Mouse (Mus musculus): ENCODE results near the gene Atg4b. TPM values are rescaled to one million over a fixed set of nuclear protein-coding genes. Genes with fewer than 3 reads are reported as not detected.
"Not testable (repeated sequence)": the region's sequence is repeated elsewhere in the genome, so short reads cannot be mapped to it uniquely, and the experiment has no call there.

The Atg4b gene
- polyA plus RNA-seq, 1 experiment from 2014 or later = 104 TPM

DNA sequence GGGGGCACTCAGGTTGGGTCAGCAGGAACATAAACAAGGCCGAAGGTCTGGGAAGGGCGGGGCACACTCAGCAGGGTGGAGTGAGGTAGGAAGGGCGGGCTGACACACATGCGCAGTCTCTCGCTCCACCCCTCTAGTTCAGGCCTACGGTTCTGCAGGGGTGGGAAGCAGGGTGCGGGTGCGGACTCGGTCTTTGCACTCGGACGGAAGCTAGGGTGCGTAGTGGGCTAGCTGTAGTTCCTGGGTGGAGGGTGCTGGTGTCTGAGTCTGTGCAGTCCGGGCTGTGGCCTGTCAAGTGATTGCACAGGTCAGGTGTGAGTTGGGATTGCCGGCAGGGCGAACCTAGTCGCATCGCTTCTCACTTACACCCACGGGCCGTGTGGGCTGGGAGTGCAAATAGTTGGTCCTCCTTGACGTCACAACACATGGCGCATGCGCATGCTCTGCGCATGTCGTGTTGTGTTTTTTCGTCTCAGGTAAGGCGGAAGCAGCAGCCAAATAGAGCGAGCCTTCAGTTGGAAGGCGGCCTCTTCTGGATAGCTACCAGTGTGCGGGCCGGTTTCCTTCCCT is 73.9 kb downstream of the Atg4b start:
- peaks cover 13% of the 10 kb centered on the region for H3K4me1 ChIP-seq
- peak overlapping the region; percentile 57 for H3K9ac ChIP-seq (replicated peaks)
- H3K4me3 ChIP-seq = peak overlapping the region; percentile 61
- H3K4me2 ChIP-seq (replicated peaks) = peak overlapping the region; percentile 66
- no peaks in the 10 kb centered on the region for H3K27me3 ChIP-seq
- H3K27ac ChIP-seq (replicated peaks) = peak overlapping the region; percentile 93
- H3K36me3 ChIP-seq = peaks cover 15% of the 10 kb centered on the region; the same call in 1 of the 2 replicates
- peak; percentile 95 for ATAC-seq (ENCODE audit: low FRiP score, low read depth)
- H3K9me3 ChIP-seq = no peaks in the 10 kb centered on the region
- WGBS = under 1% methylated on average over 30 of the region's 30 CpGs

DNA sequence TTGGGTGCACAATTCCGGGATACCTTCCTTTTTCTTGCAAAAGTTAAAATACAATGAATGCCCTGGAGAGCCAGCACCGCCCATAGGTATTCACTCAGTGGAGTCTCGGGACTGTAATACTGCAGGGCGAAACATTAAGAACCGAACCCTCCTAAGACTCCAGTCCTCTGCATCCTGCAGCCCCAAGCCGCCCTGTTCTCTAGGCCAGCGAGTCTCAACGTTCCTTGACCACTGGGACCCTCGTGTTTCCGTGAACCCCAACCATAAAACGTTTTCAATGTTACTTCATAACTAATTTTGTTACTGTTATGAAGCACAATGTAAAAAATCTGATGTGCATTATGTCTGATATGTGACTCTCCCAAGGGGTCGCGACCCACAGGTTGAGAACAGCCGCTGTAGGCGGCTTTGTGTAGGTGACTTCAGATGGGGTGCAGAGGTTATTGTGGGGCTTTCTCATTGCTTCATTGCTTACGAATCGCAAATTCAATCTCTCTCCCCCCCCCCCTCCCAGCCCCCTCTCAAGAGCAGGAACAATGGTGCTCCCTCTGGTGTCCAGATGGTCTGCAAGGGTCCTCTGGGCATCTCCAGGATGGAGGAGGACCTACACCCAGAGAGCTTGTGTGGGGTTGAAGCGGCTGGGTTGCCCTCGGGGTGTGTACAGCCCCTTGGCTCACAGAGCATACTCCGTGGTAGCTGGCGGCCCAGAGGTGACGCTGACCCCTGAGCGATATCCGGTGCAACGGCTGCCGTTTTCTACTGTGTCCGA is 74.7 kb downstream of the Atg4b start:
- H3K9ac ChIP-seq (replicated peaks) = peak overlapping the region; percentile 57
- ATAC-seq (ENCODE audit: low FRiP score, low read depth) = 0 out of 2 replicates have a peak, but pooled peaks have one; percentile 35
- peak overlapping the region; percentile 66 for H3K4me2 ChIP-seq (replicated peaks)
- H3K27ac ChIP-seq (replicated peaks) = peak overlapping the region; percentile 93
- peaks cover 13% of the 10 kb centered on the region for H3K4me1 ChIP-seq
- 45% methylated on average over 27 of the region's 27 CpGs for WGBS
- peaks cover 10% of the 10 kb centered on the region; the same call in 1 of the 2 replicates for H3K36me3 ChIP-seq
- H3K27me3 ChIP-seq = no peaks in the 10 kb centered on the region
- H3K9me3 ChIP-seq = no peaks in the 10 kb centered on the region
- H3K4me3 ChIP-seq = peak overlapping the region; percentile 61

DNA sequence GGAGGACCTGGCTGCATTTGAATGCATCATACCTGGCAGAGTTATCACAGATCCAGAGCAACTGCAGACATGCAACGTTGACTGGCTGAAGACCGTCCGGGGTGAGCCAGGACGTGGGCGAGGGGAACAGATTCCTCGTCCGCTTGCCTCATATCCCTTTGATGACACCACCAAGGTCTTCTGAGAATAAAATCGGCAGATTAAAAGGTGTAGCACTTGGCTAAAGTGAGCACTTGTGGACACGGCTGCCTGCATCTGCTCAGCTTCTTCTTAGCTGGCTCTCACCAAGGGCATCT is 75.2 kb downstream of the Atg4b start:
- Histone ChIP-seq H3K9me3 (no peaks in the 10 kb centered on the region), H3K36me3 (peaks cover 5% of the 10 kb centered on the region; the same call in 1 of the 2 replicates), H3K4me1 (peaks cover 13% of the 10 kb centered on the region), H3K9ac (replicated peaks) (no peak overlapping the region), H3K27me3 (no peaks in the 10 kb centered on the region), H3K4me2 (replicated peaks) (peak overlapping the region; percentile 66), H3K4me3 (peak overlapping the region; percentile 61; the same call in 1 of the 2 replicates), H3K27ac (replicated peaks) (no peak overlapping the region)
- ATAC-seq (ENCODE audit: low FRiP score, low read depth) = no peak
- 94% methylated on average over 9 of the region's 9 CpGs for WGBS

DNA sequence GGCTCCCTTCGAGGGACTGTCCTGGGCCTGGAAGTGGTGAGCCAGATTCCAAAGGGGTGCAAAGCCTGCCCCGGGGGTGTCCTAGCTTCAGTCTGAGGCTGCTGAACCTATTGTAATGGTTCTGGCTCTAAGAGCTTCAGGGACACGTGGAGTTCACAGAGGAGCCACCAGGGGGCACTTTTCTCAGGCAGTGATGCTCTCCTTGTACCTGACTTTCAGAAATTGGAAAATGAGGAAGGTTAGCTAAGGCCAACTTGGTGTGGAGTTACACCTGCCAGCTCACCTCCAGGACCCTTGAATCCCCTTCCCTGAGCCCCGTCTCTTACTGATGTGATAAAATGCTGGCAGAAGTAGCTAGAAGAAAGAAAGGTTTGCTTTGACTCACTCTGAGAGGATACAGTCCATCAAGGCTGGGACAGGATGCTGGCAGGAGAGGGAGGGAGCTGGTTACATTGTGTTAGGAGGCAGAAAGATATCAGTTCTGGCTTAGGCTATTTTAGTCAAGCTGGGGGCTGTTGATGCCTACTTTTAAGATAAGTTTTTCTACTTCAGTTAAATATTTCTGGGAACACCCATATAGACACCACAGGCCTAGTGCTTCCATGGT is 81.6 kb downstream of the Atg4b start:
- H3K4me2 ChIP-seq (replicated peaks); H3K9ac ChIP-seq (replicated peaks); H3K27me3 ChIP-seq; ATAC-seq (ENCODE audit: low FRiP score, low read depth); H3K27ac ChIP-seq (replicated peaks); H3K4me3 ChIP-seq; H3K4me1 ChIP-seq; H3K9me3 ChIP-seq: not testable (repeated sequence)
- H3K36me3 ChIP-seq = peaks cover 22% of the 10 kb centered on the region
- WGBS = 78% methylated on average over 3 of the region's 4 CpGs

DNA sequence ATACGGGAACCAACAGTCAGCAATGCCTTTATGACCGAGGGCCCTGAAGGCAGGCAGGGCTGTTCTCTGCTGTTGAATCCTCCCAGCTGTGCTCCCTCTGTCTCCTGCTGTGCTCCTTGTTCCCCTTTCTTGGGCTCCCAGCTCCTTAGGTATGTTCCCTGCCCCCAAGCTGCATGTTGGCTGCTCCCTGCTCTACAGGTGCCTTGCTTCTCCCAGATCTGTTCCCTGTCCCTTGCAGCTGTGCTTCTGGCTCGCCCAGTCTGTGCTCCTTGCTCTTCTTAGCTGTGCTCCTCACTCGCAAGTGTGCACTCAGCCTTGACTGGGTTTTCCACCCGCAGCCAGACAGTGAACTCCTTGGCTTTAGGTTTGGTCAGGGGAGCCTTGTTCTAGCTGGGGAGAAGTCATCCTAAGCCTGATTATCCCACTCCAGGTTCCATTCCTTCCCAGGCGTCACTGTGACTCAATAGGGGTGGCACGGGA is 83.4 kb downstream of the Atg4b start:
- no peak for ATAC-seq (ENCODE audit: low FRiP score, low read depth)
- Histone ChIP-seq H3K4me1 (no peaks in the 10 kb centered on the region), H3K27ac (replicated peaks) (no peak overlapping the region), H3K4me3 (no peak overlapping the region), H3K9me3 (no peaks in the 10 kb centered on the region), H3K36me3 (peaks cover 27% of the 10 kb centered on the region), H3K27me3 (no peaks in the 10 kb centered on the region), H3K4me2 (replicated peaks) (no peak overlapping the region), H3K9ac (replicated peaks) (no peak overlapping the region)
- WGBS = 86% methylated on average over 7 of the region's 7 CpGs

DNA sequence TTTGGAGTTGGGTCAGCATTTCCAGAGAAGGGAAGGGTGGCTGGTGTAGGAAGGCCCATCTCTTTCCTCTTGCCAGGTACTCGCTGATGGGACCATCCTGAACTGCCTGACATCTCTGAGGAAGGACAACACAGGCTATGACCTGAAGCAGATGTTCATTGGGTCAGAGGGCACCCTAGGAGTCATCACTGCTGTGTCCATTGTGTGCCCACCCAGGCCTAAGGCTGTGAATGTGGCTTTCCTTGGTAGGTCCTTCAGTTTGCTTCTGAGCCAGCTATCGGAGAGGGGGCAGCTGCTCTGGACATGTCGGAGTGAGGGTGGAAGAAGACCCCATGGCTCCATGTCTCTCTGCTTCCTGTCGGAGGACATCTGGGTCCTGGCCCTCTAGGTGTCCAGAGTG is 83.9 kb downstream of the Atg4b start:
- ATAC-seq (ENCODE audit: low FRiP score, low read depth) = no peak
- Histone ChIP-seq H3K27me3 (no peaks in the 10 kb centered on the region), H3K4me3 (no peak overlapping the region), H3K36me3 (peaks cover 23% of the 10 kb centered on the region), H3K4me2 (replicated peaks) (no peak overlapping the region), H3K4me1 (no peaks in the 10 kb centered on the region), H3K9ac (replicated peaks) (no peak overlapping the region), H3K27ac (replicated peaks) (no peak overlapping the region), H3K9me3 (no peaks in the 10 kb centered on the region)
- WGBS = 91% methylated on average over 4 of the region's 4 CpGs

DNA sequence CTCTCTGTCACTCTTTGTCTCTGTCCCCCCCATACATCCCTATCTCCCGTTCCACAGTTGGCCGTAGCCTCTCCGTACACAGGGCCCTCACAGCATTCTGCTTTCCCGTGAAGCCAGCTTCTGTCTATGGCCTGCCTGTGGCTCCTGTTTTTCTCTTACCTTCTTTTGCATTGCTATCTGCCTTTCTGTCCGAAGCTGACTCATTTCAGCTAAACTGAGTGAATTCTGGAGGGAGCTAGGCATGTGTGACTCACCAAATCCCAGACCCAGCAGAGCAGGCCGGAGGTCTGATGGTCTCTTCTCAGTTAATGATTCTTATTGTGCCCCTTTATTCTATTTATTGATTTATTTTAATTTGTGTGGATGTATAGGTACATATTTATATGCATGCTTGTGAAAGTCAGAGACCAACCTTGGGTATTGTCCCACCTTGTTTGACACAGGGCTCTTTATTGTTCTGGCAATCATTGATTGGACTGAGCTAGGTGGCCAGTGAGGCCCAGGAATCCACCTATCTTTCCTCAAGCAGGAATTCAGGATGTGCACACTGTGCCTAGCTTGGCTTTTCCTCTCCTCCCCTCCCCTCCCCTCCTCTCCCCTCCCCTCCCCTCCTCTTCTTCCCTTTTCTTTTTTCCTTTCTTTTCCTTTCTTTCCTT is 84.7 kb downstream of the Atg4b start:
- H3K27ac ChIP-seq (replicated peaks) = no peak overlapping the region
- H3K4me2 ChIP-seq (replicated peaks) = no peak overlapping the region
- ATAC-seq (ENCODE audit: low FRiP score, low read depth) = no peak
- H3K4me3 ChIP-seq = no peak overlapping the region
- H3K4me1 ChIP-seq = no peaks in the 10 kb centered on the region
- WGBS = 91% methylated on average over 6 of the region's 6 CpGs
- no peaks in the 10 kb centered on the region for H3K27me3 ChIP-seq
- peaks cover 23% of the 10 kb centered on the region for H3K36me3 ChIP-seq
- H3K9ac ChIP-seq (replicated peaks) = no peak overlapping the region
- no peaks in the 10 kb centered on the region for H3K9me3 ChIP-seq

DNA sequence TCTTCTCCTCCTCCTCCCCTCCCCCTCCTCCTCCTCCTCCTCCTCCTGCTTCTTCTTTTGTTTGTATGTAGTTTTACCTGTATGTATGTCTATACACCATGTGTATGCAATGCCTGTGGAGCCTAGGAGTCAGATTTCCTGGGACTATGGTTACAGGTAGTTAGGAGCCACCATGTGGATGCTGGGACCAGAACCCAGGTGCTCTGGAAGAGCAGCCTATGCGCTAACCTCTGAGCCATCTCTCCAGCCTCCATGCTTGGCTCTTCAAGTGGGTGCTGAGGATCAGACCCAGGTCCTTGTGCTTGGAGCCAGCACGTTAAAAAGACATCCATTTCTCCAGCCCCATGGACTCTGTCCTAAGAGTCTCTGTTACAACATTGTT is 85.2 kb downstream of the Atg4b start:
- no peaks in the 10 kb centered on the region for H3K4me1 ChIP-seq
- no peak for ATAC-seq (ENCODE audit: low FRiP score, low read depth)
- no peaks in the 10 kb centered on the region for H3K27me3 ChIP-seq
- peaks cover 23% of the 10 kb centered on the region for H3K36me3 ChIP-seq
- H3K4me3 ChIP-seq = no peak overlapping the region
- H3K4me2 ChIP-seq (replicated peaks) = no peak overlapping the region
- no peak overlapping the region for H3K27ac ChIP-seq (replicated peaks)
- H3K9me3 ChIP-seq = no peaks in the 10 kb centered on the region
- 88% methylated on average over 2 of the region's 2 CpGs for WGBS
- no peak overlapping the region for H3K9ac ChIP-seq (replicated peaks)

DNA sequence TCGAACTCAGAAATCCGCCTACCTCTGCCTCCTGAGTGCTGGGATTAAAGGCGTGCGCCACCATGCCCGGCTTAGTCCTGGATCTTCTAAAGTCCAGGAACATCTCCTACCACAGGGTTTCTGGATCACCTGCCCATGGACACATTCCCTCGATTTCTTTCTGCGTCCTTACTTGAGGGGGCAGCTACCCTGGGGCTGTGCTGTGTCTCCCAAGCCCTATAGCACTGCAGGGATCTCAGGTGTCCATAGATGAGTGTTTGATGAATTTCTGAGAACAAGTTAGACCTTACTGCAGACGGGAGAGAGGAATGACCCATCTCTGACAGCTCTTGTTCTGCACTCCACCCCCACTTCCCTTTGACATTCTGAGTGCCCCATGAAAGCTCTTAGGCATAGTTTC is 86.0 kb downstream of the Atg4b start:
- no peaks in the 10 kb centered on the region for H3K4me1 ChIP-seq
- H3K27me3 ChIP-seq = no peaks in the 10 kb centered on the region
- H3K4me2 ChIP-seq (replicated peaks) = no peak overlapping the region
- WGBS = 95% methylated on average over 8 of the region's 8 CpGs
- H3K9me3 ChIP-seq = no peaks in the 10 kb centered on the region
- no peak overlapping the region for H3K4me3 ChIP-seq
- no peak overlapping the region for H3K27ac ChIP-seq (replicated peaks)
- peaks cover 23% of the 10 kb centered on the region for H3K36me3 ChIP-seq
- ATAC-seq (ENCODE audit: low FRiP score, low read depth) = no peak
- no peak overlapping the region for H3K9ac ChIP-seq (replicated peaks)

DNA sequence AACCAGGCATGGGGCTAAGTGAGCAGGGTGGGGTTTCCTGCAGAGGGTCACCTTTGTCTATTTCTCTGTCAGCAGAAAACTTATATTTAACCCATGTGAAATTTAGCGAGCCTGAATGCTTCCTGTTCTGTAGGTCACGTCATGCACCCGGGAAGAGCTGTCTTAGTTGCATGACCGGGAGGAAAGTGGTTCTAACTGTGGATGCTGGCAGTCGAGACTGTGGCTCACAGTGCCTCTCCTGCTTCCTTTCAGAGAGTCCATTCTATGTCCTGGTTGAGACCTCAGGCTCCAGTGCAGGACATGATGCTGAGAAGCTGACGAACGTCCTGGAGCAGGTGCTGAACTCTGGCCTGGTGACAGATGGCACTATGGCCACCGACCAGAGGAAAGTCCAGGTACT is 87.3 kb downstream of the Atg4b start:
- not testable (repeated sequence) for H3K9ac ChIP-seq (replicated peaks); H3K4me1 ChIP-seq

More for the DNA sequence above, 87.3 kb downstream of the Atg4b start:
- H3K4me2 ChIP-seq (replicated peaks); H3K27me3 ChIP-seq; ATAC-seq (ENCODE audit: low FRiP score, low read depth); H3K4me3 ChIP-seq; H3K27ac ChIP-seq (replicated peaks); H3K9me3 ChIP-seq: not testable (repeated sequence)
- H3K36me3 ChIP-seq = peaks cover 23% of the 10 kb centered on the region
- 92% methylated on average over 8 of the region's 8 CpGs for WGBS

Data from midbrain, embryonic 12.5 days (tissue).